Mouse (Mus musculus) lung, postnatal 0 days (tissue): Measurements from ENCODE around the gene Olfr1106.

Experiments used
- CTCF ChIP-seq: IDR thresholded peaks from 2 replicates; pipeline ENCODE4 v1.5.1; 2016; ENCODE audit warnings: antibody characterized with exemption, mild to moderate bottlenecking
- EP300 ChIP-seq: IDR thresholded peaks from 2 replicates; pipeline ENCODE4 v1.6.1; 2016; ENCODE audit warnings: antibody characterized with exemption, mild to moderate bottlenecking, control low read depth

- TF ChIP-seq CTCF (no peak), EP300 (no peak)
Measured at GRCm38 (mm10) chr2:87026980-87027379, 25.1 kb downstream of the Olfr1106 start, which contains the start of gene Olfr1104.
